Comparison of ENCODE assay signal across 8 mouse cellular contexts in the genomic region with DNA sequence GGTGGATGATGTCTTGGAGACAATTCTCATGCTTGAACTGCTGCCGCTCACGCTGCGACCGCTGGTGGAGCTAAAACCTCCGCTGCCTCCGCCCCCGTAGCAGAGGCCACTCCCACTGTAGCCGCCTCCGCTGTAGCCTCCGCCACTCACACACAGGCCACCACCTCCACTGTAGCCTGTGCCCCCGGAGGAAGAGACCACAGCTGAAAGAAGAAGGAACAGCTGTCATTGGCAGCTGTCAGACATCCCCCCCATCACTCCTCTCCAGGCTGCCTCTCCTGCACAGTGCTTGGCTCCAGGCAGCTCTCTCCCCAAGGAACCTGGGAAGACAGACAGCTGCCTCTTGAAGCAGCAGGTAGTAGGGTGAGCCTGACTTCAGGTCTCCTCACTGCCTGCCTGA. TPM values are rescaled to one million over a fixed set of nuclear protein-coding genes. Genes with fewer than 3 reads are reported as not detected.
DNase-seq lines count a peak whose midpoint lies in the region; ATAC-seq and TF ChIP-seq lines count a peak whose summit lies in the region.

No protein-coding gene starts in this region.

- DNase-seq in kidney, adult 2 months = peak; percentile 12
- DNase-seq in kidney, adult 9 months = no peak
- DNase-seq in embryo, embryonic 10 days (ENCODE audit: low spot score) = peak; percentile 80
- peak; percentile 10 to 54 for DNase-seq in kidney, postnatal 36 days
- DNase-seq in midbrain, embryonic 14.5 days = peak; percentile 72
- DNase-seq in thymus, postnatal 14 days = peak; percentile 70

- H3K4me3 ChIP-seq in kidney, adult 2 months (ENCODE audit: insufficient read depth, low read depth, low read length) = no peak overlapping the region
- no peak overlapping the region for H3K4me3 ChIP-seq in heart, embryonic 15.5 days
- no peak overlapping the region for H3K4me3 ChIP-seq in midbrain, embryonic 14.5 days (replicated peaks; ENCODE audit: low read depth, low read length)

- ATAC-seq in heart, embryonic 15.5 days (replicated peaks; ENCODE audit: insufficient number of reproducible peaks, insufficient read depth, low FRiP score, low read depth) = no peak
- 0 out of 2 replicates have a peak, but pooled peaks have one; percentile 40 for ATAC-seq in midbrain, embryonic 14.5 days (ENCODE audit: low FRiP score, low TSS enrichment)
- ATAC-seq in CD4-positive, CD25-positive, alpha-beta regulatory T cell, adult 4 months = no peak

- WGBS in kidney, adult 2 months = 3% methylated on average over 11 of the region's 11 CpGs
- 2% methylated on average over 11 of the region's 11 CpGs for WGBS in heart, embryonic 15.5 days
- WGBS in midbrain, embryonic 14.5 days = under 1% methylated on average over 11 of the region's 11 CpGs

- H3K36me3 ChIP-seq in kidney, adult 2 months (ENCODE audit: control insufficient read depth, insufficient read depth, low read length) = no peaks in the 10 kb centered on the region
- no peaks in the 10 kb centered on the region for H3K36me3 ChIP-seq in heart, embryonic 15.5 days
- H3K36me3 ChIP-seq in midbrain, embryonic 14.5 days (ENCODE audit: control insufficient read depth, insufficient read depth, low read length) = no peaks in the 10 kb centered on the region

- TF ChIP-seq CTCF in kidney, adult 2 months (conservative IDR thresholded peaks at IDR 0.05; ENCODE audit: insufficient read depth, insufficient read length, low read depth, low read length) = no peak

- no peak for TF ChIP-seq POLR2A in kidney, adult 2 months (IDR thresholded peaks at IDR 0.05; ENCODE audit: low read depth, low read length)

- peak overlapping the region; percentile 13; the same call in 1 of the 2 replicates for H3K4me2 ChIP-seq in heart, embryonic 15.5 days
- H3K4me2 ChIP-seq in midbrain, embryonic 14.5 days (ENCODE audit: low read length) = peak overlapping the region; percentile 26

- no peaks in the 10 kb centered on the region for H3K9me3 ChIP-seq in heart, embryonic 15.5 days (replicated peaks)
- H3K9me3 ChIP-seq in midbrain, embryonic 14.5 days (ENCODE audit: control insufficient read depth, low read length) = no peaks in the 10 kb centered on the region

- H3K9ac ChIP-seq in heart, embryonic 15.5 days = no peak overlapping the region
- no peak overlapping the region for H3K9ac ChIP-seq in midbrain, embryonic 14.5 days (replicated peaks; ENCODE audit: low read length)

- H3K27me3 ChIP-seq in kidney, adult 2 months (replicated peaks; ENCODE audit: control insufficient read depth, insufficient read depth, low read length) = no peaks in the 10 kb centered on the region
- peaks cover 46% of the 10 kb centered on the region for H3K27me3 ChIP-seq in heart, embryonic 15.5 days
- no peaks in the 10 kb centered on the region; the same call in 1 of the 2 replicates for H3K27me3 ChIP-seq in midbrain, embryonic 14.5 days (ENCODE audit: control insufficient read depth, insufficient read depth, low read length)

- H3K27ac ChIP-seq in kidney, adult 2 months (ENCODE audit: insufficient read depth, low read depth, low read length) = no peak overlapping the region
- H3K27ac ChIP-seq in heart, embryonic 15.5 days = no peak overlapping the region
- no peak overlapping the region for H3K27ac ChIP-seq in midbrain, embryonic 14.5 days (replicated peaks; ENCODE audit: low read depth, low read length)

- H3K4me1 ChIP-seq in kidney, adult 2 months (ENCODE audit: control insufficient read depth, insufficient read depth, low read length) = no peaks in the 10 kb centered on the region
- peaks cover 5% of the 10 kb centered on the region for H3K4me1 ChIP-seq in heart, embryonic 15.5 days (replicated peaks)
- no peaks in the 10 kb centered on the region; the same call in 1 of the 2 replicates for H3K4me1 ChIP-seq in midbrain, embryonic 14.5 days (ENCODE audit: control insufficient read depth, insufficient read depth, low read length)

RNA-seq across cellular contexts. Expression of gene Krt82, which starts 2.7 kb away (rescaled TPM):
- polyA plus RNA-seq in kidney, adult 2 months (2012; rRNA removed) = not detected in 2 replicates
- polyA plus RNA-seq in heart, embryonic 15.5 days (2015; fragmentation: Nextera tagmentation; extraction: Ambion mirVana) = not detected in 2 replicates
- polyA plus RNA-seq in midbrain, embryonic 14.5 days (2014; fragmentation: Nextera tagmentation; extraction: Ambion mirVana) = not detected in 2 replicates
- not detected for polyA plus RNA-seq in CD4-positive, CD25-positive, alpha-beta regulatory T cell, adult 4 months (2017; shearing (Covaris generic))

RNA-seq across cellular contexts. Expression of gene Krt90, which starts 9.6 kb away (rescaled TPM):
- polyA plus RNA-seq in kidney, adult 2 months (2012; rRNA removed) = not detected in 2 replicates
- 0.09 TPM in 1 of 2 replicates, not detected in the other for polyA plus RNA-seq in heart, embryonic 15.5 days (2015; fragmentation: Nextera tagmentation; extraction: Ambion mirVana)
- polyA plus RNA-seq in midbrain, embryonic 14.5 days (2014; fragmentation: Nextera tagmentation; extraction: Ambion mirVana) = 0.08 TPM in 1 of 2 replicates, not detected in the other
- polyA plus RNA-seq in CD4-positive, CD25-positive, alpha-beta regulatory T cell, adult 4 months (2017; shearing (Covaris generic)) = not detected

RNA-seq across cellular contexts. Expression of gene Krt75, which starts 20.5 kb away (rescaled TPM):
- polyA plus RNA-seq in kidney, adult 2 months (2012; rRNA removed) = not detected in 2 replicates
- 0.05 and 0.47 TPM in 2 replicates for polyA plus RNA-seq in heart, embryonic 15.5 days (2015; fragmentation: Nextera tagmentation; extraction: Ambion mirVana)
- 0.07 and 0.15 TPM in 2 replicates for polyA plus RNA-seq in midbrain, embryonic 14.5 days (2014; fragmentation: Nextera tagmentation; extraction: Ambion mirVana)
- polyA plus RNA-seq in CD4-positive, CD25-positive, alpha-beta regulatory T cell, adult 4 months (2017; shearing (Covaris generic)) = not detected

RNA-seq across cellular contexts. Expression of gene Krt84, which starts 20.5 kb away (rescaled TPM):
- not detected in 2 replicates for polyA plus RNA-seq in kidney, adult 2 months (2012; rRNA removed)
- polyA plus RNA-seq in heart, embryonic 15.5 days (2015; fragmentation: Nextera tagmentation; extraction: Ambion mirVana) = not detected in 2 replicates
- polyA plus RNA-seq in midbrain, embryonic 14.5 days (2014; fragmentation: Nextera tagmentation; extraction: Ambion mirVana) = not detected in 2 replicates
- polyA plus RNA-seq in CD4-positive, CD25-positive, alpha-beta regulatory T cell, adult 4 months (2017; shearing (Covaris generic)) = not detected

RNA-seq across cellular contexts. Expression of gene Gm49425, which starts 36.1 kb away (rescaled TPM):
- not detected in 2 replicates for polyA plus RNA-seq in kidney, adult 2 months (2012; rRNA removed)
- not detected in 2 replicates for polyA plus RNA-seq in heart, embryonic 15.5 days (2015; fragmentation: Nextera tagmentation; extraction: Ambion mirVana)
- not detected in 2 replicates for polyA plus RNA-seq in midbrain, embryonic 14.5 days (2014; fragmentation: Nextera tagmentation; extraction: Ambion mirVana)
- polyA plus RNA-seq in CD4-positive, CD25-positive, alpha-beta regulatory T cell, adult 4 months (2017; shearing (Covaris generic)) = not detected
